Mouse (Mus musculus) ES-Bruce4 (cell line): ENCODE data around the gene H60b.
"Not testable (repeated sequence)": the region's sequence is repeated elsewhere in the genome, so short reads cannot be mapped to it uniquely, and the experiment has no call there.

Source experiments
- CTCF ChIP-seq: IDR thresholded peaks from one replicate; pipeline ENCODE4 v1.8.1; 2011; ENCODE audit warnings: low read depth, low read length
- POLR2A ChIP-seq: IDR thresholded peaks from one replicate; pipeline ENCODE4 v1.8.1; 2011; ENCODE audit warnings: low read length; ENCODE audit not compliant: insufficient read depth

DNA sequence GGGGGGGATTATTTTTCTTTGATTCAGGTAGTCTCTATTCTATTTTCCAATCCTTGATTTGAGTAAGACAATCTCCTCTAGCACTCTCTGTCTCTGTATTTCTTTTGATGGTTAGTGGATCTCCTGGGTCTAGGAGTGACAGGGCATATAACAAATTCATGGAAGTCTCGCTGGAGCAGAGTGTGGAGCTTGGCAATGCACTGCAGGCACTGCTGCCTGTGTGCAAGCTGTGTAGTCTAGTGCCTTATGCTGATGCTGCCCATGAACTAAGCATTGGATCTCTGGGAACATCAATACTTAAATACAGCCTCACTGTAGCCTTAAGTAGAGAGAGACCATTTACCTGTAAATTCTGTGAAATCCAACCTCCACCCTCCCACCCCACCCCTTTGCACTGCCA, 48.1 kb downstream of the H60b start:
- not testable (repeated sequence) for TF ChIP-seq POLR2A, CTCF
